Mouse (Mus musculus): ENCODE results near the gene Adcy9.

GRCm38 (mm10) chr16:4412298-4412697 lies 8.0 kb downstream of the Adcy9 start:
- TF ChIP-seq CTCF (IDR thresholded peaks at IDR 0.05; ENCODE audit: low read depth), result no peak
- TF ChIP-seq EP300 (IDR thresholded peaks at IDR 0.05; ENCODE audit: low read depth), result no peak
